Mouse (Mus musculus) T-helper 17 cell (primary cell): ENCODE data around the gene Amotl1.
"Not testable (repeated sequence)": the region's sequence is repeated elsewhere in the genome, so short reads cannot be mapped to it uniquely, and the experiment has no call there.

ENCODE experiments used
- in situ Hi-C, 2 experiments: fragments of 300-600 bp; cut with MboI, MseI; formaldehyde crosslinking; loops; 1 replicate in 1 of 2; 2 replicates in 1 of 2; pipeline ENCODE4 v1.15.1; 2025; ENCODE audit warnings: high pct_unique_total_duplicates in 2 of 2

The Amotl1 gene

GRCm38 (mm10) chr9:14607464-14607863 lies 37.4 kb downstream of the Amotl1 start:
- in situ Hi-C loops: no loop called here

DNA sequence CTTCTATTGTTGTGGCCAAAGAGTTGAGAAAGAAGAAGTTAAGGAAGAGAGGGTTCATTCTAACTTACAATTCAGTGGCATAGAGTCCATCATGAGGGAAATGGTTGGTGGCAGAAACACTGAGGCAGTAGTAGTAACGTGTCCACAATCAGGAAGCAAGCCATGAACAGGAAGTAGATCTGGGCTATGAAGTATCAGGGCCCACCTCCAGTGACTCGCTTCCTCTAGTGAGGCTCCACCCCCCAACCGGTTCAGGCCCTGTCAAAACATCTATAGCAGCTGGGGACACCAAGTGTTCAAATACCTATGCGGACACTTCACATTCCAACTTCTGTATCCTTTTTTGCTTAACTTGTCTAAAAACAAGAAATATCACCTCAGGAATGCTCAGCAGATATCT lies 38.9 kb downstream of the Amotl1 start:
- in situ Hi-C loops: no loop called here

GRCm38 (mm10) chr9:14604363-14604762 lies 40.5 kb downstream of the Amotl1 start:
- in situ Hi-C loops: loop anchor here in 1 of 2 experiments (5.0 kb wide), 1 partner anchor 1318 kb away; no protein-coding TSS in a partner anchor

GRCm38 (mm10) chr9:14603475-14603874 lies 41.4 kb downstream of the Amotl1 start:
- in situ Hi-C loops: loop anchor here in 1 of 2 experiments (5.0 kb wide), 1 partner anchor 1319 kb away; no protein-coding TSS in a partner anchor

DNA sequence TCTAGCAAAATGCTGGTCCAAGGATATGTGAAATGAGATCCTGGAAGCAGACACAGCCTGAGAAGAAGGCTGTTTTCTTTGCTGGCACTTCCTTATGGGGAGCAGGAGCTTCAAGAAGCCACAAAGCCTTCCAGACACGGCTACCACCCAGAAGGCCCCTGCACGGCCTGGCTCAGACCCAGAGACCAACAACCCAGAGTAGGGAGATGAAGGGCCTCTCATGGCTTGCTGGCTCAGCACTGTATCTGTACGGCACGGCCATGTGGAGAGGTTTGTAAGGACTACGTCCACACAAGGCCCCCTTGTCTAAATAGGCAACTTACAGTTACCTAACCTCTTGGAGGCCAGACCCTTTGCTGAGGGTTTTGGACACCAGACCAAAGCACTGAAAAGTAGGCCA lies 45.1 kb downstream of the Amotl1 start:
- in situ Hi-C loops: loop anchor here in 1 of 2 experiments (5.0 kb wide), 1 partner anchor 1323 kb away; no protein-coding TSS in a partner anchor

- in situ Hi-C loops: no loop called here
Measured at GRCm38 (mm10) chr9:14598157-14598556, 46.7 kb downstream of the Amotl1 start.

- in situ Hi-C loops: no loop called here
Measured at GRCm38 (mm10) chr9:14597429-14597828, 47.4 kb downstream of the Amotl1 start.

GRCm38 (mm10) chr9:14596858-14597257 lies 48.0 kb downstream of the Amotl1 start:
- in situ Hi-C loops: no loop called here

- in situ Hi-C loops: no loop called here
Measured at GRCm38 (mm10) chr9:14596427-14596826, 48.4 kb downstream of the Amotl1 start.

- in situ Hi-C loops: no loop called here
Measured at GRCm38 (mm10) chr9:14595893-14596292, 49.0 kb downstream of the Amotl1 start.

DNA sequence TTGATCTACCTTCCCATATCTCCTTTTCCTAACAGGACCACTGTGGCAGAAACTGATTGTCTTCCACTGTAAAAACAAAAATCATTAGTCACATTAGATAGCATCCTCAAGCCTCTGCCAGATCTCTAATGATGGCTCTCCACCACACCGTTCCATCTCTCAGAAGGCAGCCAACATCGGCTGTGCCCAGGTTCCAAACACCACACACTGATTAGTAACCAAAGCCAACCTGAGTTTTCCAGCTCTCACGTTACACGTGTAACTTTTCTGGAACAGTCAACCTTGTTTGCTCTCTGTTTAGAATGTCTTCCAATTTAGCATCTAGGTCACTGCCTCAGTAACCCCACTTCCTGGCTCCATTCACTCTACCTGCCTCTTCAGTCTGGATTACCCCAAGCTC lies 51.0 kb downstream of the Amotl1 start:
- in situ Hi-C loops: no loop called here

DNA sequence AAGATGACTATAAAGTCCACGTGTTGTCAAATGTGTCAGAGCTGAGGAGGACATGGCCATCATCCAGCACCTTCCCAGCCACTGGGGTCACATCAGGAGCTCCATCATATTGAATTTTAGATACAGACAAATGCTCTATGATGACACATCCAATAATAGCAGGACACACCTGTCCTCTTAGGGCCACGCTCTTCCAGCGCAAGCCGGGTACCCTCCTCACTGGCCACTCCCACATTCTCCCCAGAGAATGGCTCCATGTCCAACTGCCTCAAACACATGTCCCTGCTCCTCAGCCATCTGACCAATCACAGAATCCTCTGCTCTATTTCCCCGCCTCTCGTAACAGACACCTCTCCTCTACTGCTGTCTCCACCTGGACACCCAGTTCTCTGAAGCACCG lies 54.2 kb downstream of the Amotl1 start:
- in situ Hi-C loops: no loop called here

DNA sequence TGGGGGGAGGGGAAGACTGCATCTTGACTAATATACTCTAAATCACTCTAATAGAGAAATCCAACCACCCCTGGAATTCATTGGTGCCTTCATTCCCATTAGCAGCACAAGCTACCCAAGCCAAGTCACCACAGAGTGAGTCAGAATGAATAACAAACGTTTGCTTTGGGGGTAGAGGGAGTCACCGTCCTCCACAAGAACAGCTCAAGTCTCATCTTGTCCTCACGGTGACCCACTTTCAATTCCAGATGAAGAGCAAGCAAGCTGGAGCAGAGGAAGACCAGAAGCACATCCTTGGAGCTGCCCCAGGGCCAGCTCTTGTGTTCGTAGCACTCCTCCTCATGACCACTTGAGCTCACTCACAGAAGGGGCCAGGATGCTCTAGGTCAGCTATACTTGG lies 56.2 kb downstream of the Amotl1 start:
- in situ Hi-C loops: no loop called here

GRCm38 (mm10) chr9:14585702-14586101 lies 59.2 kb downstream of the Amotl1 start:
- in situ Hi-C loops: no loop called here

GRCm38 (mm10) chr9:14578960-14579359 lies 65.9 kb downstream of the Amotl1 start:
- in situ Hi-C loops: no loop called here

DNA sequence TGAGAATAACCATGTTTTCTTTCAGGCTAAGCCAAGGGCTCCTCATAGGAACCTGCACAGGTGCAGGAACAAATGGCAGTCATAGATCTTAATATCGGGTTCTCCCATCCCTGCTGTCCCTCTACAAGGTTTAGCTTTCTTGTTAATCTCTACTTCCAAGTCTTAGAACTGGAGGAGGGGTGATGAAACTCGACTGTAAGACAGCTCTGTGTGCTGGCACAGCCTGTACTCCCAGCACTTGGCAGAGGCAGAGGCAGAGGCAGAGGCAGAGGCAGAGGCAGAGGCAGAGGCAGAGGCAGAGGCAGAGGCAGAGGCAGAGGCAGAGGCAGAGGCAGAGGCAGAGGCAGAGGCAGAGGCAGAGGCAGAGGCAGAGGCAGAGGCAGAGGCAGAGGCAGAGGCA lies 68.5 kb downstream of the Amotl1 start:
- in situ Hi-C loops: not testable (repeated sequence)

- in situ Hi-C loops: no loop called here
Measured at GRCm38 (mm10) chr9:14574760-14575399, 70.0 kb downstream of the Amotl1 start.

DNA sequence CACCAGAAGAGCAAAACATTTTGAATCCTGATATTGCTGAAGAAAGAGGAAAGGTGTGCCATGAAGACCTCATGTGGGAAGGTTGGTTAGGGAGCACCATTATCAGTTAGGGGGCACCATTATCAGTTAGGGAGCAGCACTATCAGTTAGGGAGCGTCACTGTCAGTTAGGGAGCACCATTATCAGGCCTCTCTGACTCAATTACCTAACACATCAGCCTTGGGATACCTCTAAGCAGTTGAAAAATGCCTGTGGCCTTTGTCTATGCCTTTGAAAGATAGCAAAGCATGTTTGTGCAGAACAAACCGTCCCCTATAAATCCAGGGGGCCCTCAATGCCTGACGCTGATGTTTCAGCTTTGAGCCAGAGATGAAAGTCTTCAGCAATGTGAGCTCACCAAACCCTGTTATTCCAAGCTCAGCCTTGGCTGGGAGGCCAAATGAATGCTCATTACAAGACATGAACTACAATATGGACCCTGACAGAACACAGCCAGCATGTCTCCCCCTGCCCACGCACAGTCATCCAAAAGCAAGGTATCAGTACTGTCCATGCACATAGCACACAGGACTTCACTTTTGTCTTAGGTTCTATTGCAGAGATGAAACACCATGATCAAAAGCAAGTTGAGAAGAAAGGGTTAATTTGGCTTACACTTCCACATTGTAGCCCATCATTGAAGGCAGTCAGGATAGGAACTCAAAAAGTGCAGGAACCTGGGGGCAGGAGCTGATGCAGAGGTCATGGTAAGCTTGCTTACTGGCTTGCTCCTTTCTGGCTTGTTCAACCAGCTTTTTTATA lies 75.5 kb downstream of the Amotl1 start:
- in situ Hi-C loops: no loop called here

- in situ Hi-C loops: no loop called here
Measured at GRCm38 (mm10) chr9:14568487-14568886, 76.4 kb downstream of the Amotl1 start.

DNA sequence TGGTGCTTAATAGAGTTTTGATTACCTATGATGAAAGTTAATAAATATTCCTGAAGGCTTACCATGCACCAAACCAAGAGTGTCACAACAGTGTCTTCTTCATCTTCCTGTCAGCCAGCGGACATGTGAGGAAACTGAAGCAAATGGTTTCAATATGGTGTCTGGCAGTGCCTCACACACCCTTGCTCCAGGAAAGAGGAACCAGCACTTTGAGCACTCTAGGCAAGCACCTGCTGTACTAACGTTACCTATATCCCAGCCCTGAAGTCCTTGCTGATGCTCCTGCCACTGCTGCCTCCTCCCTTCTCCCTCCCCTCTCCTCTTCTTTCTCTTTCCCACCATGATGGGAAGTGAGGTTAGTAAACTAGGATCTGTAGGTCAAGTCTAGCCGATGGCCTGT lies 80.4 kb downstream of the Amotl1 start:
- in situ Hi-C loops: no loop called here

DNA sequence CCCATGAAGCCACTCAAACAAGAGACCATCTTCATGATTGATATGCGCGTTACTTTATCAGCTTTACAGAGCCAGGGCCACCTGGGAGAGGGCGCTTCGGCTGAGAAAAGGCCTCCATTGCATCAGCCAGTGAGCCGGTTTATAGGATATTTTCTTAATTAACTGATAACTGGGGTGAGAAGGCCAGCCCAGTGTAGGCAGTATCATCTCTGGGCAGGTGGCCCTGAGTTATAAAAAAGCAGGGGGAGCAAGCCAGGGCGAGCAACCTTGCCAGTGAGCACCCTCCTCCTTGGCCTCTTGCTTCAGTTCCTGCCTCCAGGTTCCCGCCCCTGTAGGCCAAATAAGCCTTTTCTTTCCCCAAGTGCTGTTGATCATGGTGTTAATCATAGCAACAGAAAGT lies 81.5 kb downstream of the Amotl1 start:
- in situ Hi-C loops: no loop called here

DNA sequence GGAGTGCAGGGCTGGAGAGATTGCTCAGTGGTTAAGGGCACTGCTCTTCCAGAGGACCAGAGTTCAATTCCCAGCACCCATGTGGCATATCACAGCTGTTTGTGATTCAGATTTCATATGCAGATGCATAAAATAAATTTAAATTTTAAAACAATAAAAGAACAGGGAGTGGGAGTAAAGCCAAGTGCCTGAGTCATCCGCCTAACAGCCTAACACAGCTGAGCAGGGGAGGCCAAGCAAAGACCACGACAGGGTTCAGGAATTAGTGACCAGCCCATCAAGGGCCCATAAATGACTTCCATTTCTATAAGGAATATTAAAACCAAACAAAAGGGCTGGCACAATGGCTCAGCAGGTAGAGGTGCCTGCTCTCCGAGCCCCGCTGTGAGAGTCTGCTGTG lies 84.3 kb downstream of the Amotl1 start:
- in situ Hi-C loops: no loop called here

- in situ Hi-C loops: no loop called here
Measured at GRCm38 (mm10) chr9:14559996-14560395, 84.9 kb downstream of the Amotl1 start.
